Mouse (Mus musculus) heart, postnatal 14 days (tissue): ENCODE measurements at regions not wholly inside any gene's neighbourhood (a gene's known extent, or its start where the extent isn't known, plus 50 kb on each side); places are given as distances from the start of the nearest gene placed in this dataset.

Source experiments
- DNase-seq, 2 experiments: peaks; one replicate each; pipeline ENCODE4 v3.0.0; 2021 to 2022
- intact Hi-C: fragments of 180-260 bp; cut with DNase I; formaldehyde crosslinking; loops from one replicate; pipeline ENCODE4 v1.15.1; 2025

- intact Hi-C loops = no loop called here
Observed at GRCm38 (mm10) chr2:172613891-172614391, 64.5 kb downstream of the Tfap2c start.

GRCm38 (mm10) chr2:172615148-172615547 is 65.8 kb downstream of the Tfap2c start:
- DNase-seq = no peak
- intact Hi-C loops = no loop called here

More at GRCm38 (mm10) chr2:172613891-172614391, 64.5 kb downstream of the Tfap2c start:
- no peak for DNase-seq

GRCm38 (mm10) chr2:172615582-172615981 is 66.2 kb downstream of the Tfap2c start:
- no peak for DNase-seq
- intact Hi-C loops = no loop called here

- intact Hi-C loops = no loop called here
- no peak for DNase-seq
Observed at GRCm38 (mm10) chr2:172619168-172619567, 69.8 kb downstream of the Tfap2c start.

DNA sequence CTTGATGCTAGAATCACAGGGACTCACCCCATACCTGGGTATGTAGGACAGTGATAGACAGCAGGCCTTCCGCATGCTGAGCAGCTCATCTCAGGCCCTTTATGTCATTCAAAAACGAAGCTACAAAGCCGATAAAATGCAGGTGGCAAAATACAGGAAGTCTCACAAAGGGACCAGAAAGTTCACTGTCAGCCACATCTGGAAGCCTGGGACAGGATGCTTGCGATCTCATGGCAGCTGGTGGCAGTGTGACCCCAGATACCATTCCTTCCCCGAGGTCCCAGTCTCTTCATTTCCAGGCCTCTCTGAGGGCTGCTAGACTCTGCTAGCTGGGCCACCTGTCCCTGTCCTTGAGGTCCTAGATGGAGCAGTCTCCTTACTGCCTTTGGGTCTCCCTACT is 70.6 kb downstream of the Tfap2c start:
- intact Hi-C loops = no loop called here
- no peak for DNase-seq

- intact Hi-C loops = no loop called here
- DNase-seq = no peak
Observed at GRCm38 (mm10) chr2:172623707-172624106, 74.3 kb downstream of the Tfap2c start.

DNA sequence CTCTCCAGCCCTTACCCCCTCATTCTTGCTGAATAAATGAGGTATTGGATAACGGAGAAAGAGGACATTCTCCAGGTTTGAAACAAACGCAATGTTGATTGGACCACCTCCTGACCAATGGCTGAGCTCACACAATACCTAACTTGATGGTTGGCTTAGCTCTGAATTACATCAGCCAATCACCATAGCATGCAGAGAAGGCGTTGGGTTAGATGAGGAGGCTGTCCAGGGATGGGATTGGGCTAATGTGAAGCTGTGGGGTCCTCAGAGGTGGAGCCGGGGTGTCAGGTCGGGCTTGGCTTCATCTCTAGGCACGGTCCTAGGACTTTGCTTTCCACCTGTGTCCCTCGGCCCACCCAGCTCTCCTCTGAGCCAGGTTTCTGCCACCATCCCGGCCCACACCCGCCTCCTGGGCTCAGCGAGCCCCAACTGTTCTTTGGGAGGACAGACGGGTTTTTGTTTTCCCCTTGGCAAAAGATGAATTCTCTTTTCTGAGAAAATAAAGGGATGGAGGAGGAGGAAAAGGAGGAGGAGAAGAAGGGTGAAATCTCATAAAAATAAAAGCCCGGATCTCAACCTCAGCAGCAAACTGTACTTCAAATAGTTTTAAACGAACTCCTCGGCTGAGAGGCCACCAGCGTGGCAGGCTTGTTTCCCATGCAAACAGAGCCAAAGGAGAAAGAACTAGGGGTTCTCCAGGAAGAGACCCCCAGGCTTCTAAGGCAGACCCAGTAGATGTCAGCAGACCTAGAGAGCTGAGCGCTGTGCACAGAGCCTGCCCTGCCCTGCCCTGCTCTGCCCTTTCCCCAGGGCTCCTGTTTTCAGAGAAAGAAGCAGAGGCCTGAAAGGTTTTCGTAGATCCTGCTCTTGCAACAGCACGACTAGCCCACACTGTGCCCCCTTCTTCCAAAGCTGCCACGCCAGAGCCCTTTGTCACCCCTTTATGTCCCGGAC is 78.2 kb downstream of the Tfap2c start:
- DNase-seq = no peak
- intact Hi-C loops = no loop called here

DNA sequence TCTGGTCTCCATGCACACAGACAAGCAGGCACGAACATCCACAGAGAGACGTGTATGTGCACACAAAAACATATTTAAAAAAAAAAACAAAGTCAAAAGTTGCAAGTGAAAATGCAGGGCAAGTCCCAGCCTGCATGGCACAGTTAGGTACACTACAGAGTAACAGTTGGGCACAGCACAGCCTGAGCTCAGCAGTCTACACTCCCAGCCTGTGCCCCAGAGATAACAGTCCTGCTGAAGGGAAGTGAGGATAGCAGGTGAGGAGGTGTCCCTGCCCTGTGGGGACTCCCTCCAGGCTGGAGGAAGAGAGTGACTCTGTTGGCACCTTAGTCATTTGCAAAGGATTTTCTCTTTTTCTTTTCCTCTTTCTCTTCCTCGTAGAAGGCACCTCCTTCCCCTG is 80.9 kb downstream of the Tfap2c start:
- DNase-seq = no peak
- intact Hi-C loops = no loop called here

DNA sequence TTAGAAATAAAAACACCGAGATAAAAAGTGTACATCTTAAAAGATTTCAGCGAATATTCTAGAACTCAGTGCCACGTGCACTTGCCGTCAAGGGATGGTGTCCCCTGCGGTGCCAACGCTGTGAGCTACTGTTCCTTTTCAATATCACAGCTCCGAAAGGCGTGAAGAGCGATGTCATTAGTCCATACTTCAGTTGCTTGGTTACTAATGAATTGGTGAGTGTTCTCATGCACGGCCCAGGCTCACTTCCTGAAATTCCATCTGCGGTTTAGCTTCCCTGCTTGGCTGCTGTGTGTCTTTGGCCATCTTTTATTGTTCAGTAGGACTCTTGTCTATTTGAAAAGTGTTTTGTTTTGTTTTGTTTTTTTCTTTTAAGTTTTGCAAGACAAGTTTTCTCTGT is 93.2 kb downstream of the Tfap2c start:
- intact Hi-C loops = no loop called here
- DNase-seq = no peak

GRCm38 (mm10) chr2:172643860-172644259 is 94.5 kb downstream of the Tfap2c start:
- peak; percentile 32 to 51 for DNase-seq
- intact Hi-C loops = no loop called here

DNA sequence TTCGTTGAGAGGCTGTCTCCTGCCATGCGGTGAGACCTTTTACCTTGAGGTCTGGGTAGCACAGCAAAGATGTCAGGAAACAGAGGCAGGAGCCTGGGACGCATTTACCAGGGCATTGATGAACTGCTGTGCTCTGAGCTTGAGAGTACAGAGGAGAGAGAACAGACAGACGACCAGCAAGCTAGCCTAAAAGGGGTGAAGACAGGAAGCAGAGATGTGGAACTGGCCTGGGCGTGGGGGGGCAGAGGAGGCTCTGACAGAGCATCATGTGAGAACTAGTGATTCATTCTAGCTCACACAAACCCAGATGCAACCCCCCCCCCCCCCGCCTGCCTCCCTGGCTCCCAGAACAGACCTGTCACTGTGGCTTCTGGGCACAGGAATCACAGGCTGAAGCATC is 95.1 kb downstream of the Tfap2c start:
- intact Hi-C loops = no loop called here
- no peak for DNase-seq

DNA sequence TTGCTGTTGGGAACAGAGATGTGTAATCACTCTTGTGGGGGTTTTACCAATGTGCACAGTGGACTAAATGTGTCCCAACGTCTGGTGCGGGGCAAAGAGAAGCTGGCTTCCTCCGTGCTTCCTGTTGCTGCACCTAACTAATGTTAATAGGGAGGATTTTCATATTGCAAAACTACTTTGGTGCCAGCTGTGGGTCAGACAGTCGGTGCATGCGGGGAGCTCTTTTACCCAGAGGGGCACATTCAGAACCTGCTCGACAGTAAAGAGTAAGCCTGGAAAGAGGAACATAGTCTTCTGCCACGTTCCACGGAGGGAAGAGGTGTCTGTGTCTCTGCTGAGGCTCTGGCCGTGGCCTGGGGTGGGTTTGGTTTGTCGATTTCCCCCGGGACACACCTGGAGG is 98.7 kb downstream of the Tfap2c start:
- no peak for DNase-seq
- intact Hi-C loops = no loop called here

GRCm38 (mm10) chr2:172660479-172660878 is 111.1 kb downstream of the Tfap2c start:
- DNase-seq = no peak
- intact Hi-C loops = no loop called here

DNA sequence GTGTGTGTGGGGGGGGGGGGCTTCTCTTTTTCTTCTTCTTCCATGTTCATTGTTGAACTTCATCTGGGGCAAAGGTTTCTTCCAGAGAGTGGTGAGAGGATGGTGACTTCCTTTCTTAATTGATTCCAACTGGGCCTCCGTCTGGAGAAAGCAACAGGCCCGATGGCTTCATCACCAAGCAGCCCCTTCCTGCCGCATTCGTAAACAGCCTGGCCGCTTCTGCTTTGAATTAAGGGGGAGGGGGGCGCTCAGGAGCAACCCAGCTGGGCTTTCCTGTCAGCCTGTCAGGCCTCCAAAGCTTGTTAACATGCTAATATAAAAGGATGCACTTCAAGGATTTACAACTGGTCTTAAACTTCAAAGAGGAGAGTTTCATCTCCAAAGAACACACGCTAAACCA is 111.5 kb downstream of the Tfap2c start:
- intact Hi-C loops = no loop called here
- no peak for DNase-seq

DNA sequence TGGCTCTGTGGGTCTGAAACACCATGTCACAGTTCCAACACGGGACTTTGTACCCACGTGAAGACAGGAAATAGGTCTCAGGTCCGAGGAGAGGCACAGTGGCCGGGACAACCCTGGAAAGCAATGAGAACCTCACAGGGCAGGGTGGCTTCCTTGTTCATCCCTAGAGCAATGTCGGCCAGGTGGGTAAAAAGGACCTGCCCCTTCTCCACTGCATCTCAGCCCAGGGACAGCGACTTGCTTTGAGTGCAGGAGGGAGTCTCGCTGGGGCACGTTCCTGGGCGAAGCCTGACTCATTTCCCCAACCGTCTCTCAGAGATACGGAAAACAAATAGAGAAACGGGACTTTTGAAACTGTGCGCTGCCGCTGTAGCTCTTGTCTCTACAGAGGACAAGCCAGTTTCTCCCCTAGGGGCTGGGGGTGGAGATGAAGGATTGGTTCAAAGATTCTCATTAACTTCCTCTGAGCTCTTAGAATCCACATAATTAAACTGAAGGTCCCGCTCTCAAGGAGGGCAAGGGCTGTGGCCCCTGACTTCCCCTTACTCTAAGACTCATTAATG is 112.1 kb downstream of the Tfap2c start:
- intact Hi-C loops = no loop called here
- DNase-seq = no peak

DNA sequence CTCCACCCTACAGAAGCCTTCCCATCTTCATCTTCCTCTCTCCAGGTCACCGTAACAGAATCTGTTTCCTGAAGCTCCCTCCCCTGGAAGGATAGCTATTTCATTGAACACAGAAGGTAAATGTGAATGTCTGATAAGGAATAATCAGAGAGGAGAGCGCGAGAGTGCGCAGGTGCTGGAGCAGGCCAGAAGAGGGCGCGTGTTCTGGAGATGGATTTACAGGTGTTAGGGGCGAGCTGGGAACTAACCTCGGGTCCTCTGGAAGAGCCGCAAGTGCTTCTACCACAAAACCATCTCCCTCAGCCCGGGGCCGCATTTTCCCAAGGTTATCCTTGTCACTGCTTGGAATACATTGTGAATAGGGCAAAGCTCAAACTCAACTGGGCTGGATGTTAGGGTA is 112.8 kb downstream of the Tfap2c start:
- no peak for DNase-seq
- intact Hi-C loops = no loop called here

- intact Hi-C loops = no loop called here
Observed at GRCm38 (mm10) chr2:172663681-172664080, 114.3 kb downstream of the Tfap2c start.

GRCm38 (mm10) chr2:172673081-172673480 is 123.7 kb downstream of the Tfap2c start:
- intact Hi-C loops = no loop called here
- DNase-seq = no peak

More at GRCm38 (mm10) chr2:172663681-172664080, 114.3 kb downstream of the Tfap2c start:
- DNase-seq = no peak

DNA sequence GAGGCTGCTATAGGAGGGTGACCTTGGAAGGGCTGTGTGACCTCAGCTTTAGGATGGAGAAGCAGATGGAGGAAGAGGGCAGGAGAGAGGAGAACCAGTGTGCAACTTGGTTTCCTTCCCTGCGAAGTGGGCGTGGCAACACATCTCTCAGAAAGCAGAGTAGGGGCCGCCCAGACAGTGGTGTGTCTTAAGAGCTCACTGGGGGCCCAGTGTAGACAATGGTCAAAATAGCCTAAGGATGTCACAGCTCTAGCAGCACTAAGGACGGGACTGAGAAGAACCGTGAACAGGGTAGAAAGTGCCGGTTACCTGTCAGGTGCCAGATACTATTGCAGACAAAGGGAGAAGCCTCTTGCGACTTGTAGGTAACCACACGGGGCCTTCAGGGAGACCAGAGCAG is 125.2 kb downstream of the Tfap2c start:
- no peak for DNase-seq
- intact Hi-C loops = no loop called here

DNA sequence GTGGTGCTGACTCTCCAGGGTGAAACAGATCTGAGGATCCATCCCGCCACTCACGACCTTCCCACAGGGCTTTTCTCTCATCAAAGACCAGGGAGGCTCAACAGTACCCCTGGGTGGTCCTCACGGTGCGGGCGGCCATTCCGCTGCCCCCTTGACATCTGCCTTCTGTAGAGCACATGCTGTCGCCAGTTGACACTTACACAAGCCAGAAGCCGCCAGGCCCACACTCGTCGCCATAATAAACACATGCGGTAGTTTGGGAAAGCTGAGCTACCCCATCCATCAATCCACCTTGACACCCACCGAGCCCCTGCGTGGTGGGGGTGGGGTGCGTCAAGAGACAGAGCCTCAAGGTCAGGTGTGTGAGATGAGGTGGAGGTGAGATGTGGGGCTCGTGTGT is 125.7 kb downstream of the Tfap2c start:
- no peak for DNase-seq
- intact Hi-C loops = no loop called here

- intact Hi-C loops = no loop called here
- DNase-seq = no peak
Observed at GRCm38 (mm10) chr2:172690196-172690595, 140.8 kb downstream of the Tfap2c start.
